Mouse (Mus musculus) neural tube, embryonic 14.5 days (tissue): Measurements from ENCODE around the gene Jazf1. TPM values are rescaled to one million over a fixed set of nuclear protein-coding genes. Genes with fewer than 3 reads are reported as not detected.

Experiments used
- ATAC-seq: fragments of 200-750 bp; cut with Nextera tagmentation; 2 replicates; pipeline ENCODE4 v1.8.0; 2017; ENCODE audit warnings: low read depth, mild to moderate bottlenecking, moderate TSS enrichment, moderate library complexity
- H3K27ac ChIP-seq: fragments of 300-500 bp; sonication (generic); 2 replicates; pipeline ENCODE4 v1.5.1; 2014; ENCODE audit warnings: low read depth, mild to moderate bottlenecking, control low read depth, low read length, moderate library complexity, mixed read lengths
- H3K27me3 ChIP-seq: fragments of 300-500 bp; sonication (generic); 2 replicates; pipeline ENCODE4 v1.6.1; 2014; ENCODE audit warnings: low read length; ENCODE audit not compliant: control insufficient read depth, insufficient read depth
- H3K36me3 ChIP-seq: fragments of 300-500 bp; sonication (generic); 2 replicates; pipeline ENCODE4 v1.6.1; 2014; ENCODE audit warnings: low read length, mixed read lengths; ENCODE audit not compliant: control insufficient read depth, insufficient read depth
- H3K4me1 ChIP-seq: fragments of 300-500 bp; sonication (generic); 2 replicates; pipeline ENCODE4 v1.6.1; 2014; ENCODE audit warnings: low read length; ENCODE audit not compliant: control insufficient read depth, insufficient read depth
- H3K4me2 ChIP-seq: fragments of 300-500 bp; sonication (generic); 2 replicates; pipeline ENCODE4 v1.6.1; 2014; ENCODE audit warnings: mild to moderate bottlenecking, low read depth, low read length, control low read depth
- H3K4me3 ChIP-seq: fragments of 300-500 bp; sonication (generic); 2 replicates; pipeline ENCODE4 v1.5.1; 2014; ENCODE audit warnings: low read depth, low read length, control low read depth, mixed read lengths
- H3K9ac ChIP-seq: fragments of 300-500 bp; sonication (generic); replicated peaks from 2 replicates; pipeline ENCODE4 v1.6.1; 2014; ENCODE audit warnings: low read depth, mild to moderate bottlenecking, control low read depth, low read length, mixed read lengths
- H3K9me3 ChIP-seq: fragments of 300-500 bp; sonication (generic); 2 replicates; pipeline ENCODE4 v1.6.1; 2016; ENCODE audit warnings: low read length; ENCODE audit not compliant: control insufficient read depth
- WGBS: fragments of 180-500 bp; shearing (Covaris S2); extraction: QIAGEN DNeasy Blood & Tissue Kit; methylation state at CpG from one replicate; pipeline ENCODE4 v1.1.7; 2014; 5-methylcytosine and 5-hydroxymethylcytosine counted together
- polyA plus RNA-seq: library from polyadenylated mRNA; unstranded; fragments of >200 nt; fragmentation: Nextera tagmentation; extraction: Ambion mirVana; gene quantifications from 2 replicates; pipeline ENCODE4 v1.2.1, GENCODE M21; 2014

Gene Jazf1
- polyA plus RNA-seq, 1 experiment from 2014 or later: 64.4 TPM

DNA sequence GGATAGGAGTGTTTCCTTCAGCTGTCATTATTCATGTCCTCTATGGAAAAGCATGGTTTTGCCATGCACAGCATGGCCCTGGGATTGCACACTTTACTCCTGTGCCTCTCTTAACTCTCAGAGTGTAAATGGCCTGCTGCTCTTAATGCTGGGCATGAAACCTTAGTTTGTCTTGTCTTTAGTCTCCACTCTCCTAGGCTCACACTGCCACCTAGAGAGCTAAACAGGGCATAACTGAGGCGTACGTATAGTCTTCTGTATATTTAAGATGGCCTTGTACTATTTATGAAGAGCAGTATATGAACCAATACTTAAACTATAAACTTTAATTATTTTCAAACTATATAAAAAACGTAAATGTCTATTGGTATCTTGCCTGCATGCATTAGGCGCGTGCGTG lies 86.3 kb downstream of the Jazf1 start:
- WGBS: 90% methylated on average over 6 of the region's 6 CpGs
- no peak overlapping the region for H3K4me2 ChIP-seq
- H3K36me3 ChIP-seq: no peaks in the 10 kb centered on the region
- no peaks in the 10 kb centered on the region for H3K9me3 ChIP-seq
- H3K9ac ChIP-seq: no peak overlapping the region
- no peaks in the 10 kb centered on the region for H3K27me3 ChIP-seq
- H3K27ac ChIP-seq: no peak overlapping the region
- no peaks in the 10 kb centered on the region for H3K4me1 ChIP-seq
- no peak overlapping the region for H3K4me3 ChIP-seq
- ATAC-seq: no peak

DNA sequence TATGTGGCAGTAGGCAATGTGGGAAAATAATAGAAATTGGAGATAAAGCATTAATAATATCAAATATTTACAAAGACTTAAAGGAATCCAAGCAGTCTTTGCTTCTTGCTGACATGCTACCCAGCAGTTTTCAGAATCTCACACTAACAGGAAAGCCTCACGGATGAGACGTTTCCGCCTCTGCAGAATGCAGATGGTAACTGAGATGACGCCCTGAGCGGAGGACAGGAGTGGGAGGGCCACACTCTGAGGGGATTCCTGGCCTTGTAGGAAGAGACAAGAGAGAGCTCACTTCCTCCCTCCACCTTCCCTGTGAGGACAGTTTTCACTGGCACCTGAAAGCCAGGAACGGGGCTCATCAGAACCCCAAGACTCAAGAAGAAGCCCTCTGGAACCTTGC lies 88.9 kb downstream of the Jazf1 start:
- Histone ChIP-seq H3K4me1 (no peaks in the 10 kb centered on the region), H3K4me3 (no peak overlapping the region), H3K4me2 (no peak overlapping the region), H3K27me3 (no peaks in the 10 kb centered on the region), H3K27ac (no peak overlapping the region), H3K9me3 (no peaks in the 10 kb centered on the region), H3K9ac (no peak overlapping the region), H3K36me3 (no peaks in the 10 kb centered on the region)
- WGBS: 91% methylated on average over 6 of the region's 6 CpGs
- ATAC-seq: no peak

DNA sequence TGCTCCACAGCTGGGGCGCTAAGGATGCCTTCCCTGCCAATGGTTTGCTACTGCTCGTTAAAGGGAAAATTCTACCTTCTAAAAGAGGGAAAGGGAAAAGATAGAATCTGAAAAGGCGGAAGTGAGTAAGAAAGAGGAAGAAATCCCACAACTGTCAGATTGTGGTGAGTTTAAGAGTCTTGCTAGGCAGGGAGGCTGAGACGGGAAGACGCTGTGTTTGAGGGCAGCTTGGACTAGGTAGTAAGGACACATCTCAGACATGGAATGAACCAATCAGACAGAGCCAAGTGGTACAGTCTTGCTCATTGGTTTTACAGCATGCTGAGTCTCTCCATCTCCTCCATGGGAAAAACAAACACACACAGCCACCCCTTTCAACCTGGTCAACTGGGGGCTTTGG lies 95.1 kb downstream of the Jazf1 start:
- Histone ChIP-seq H3K4me1 (no peaks in the 10 kb centered on the region), H3K27me3 (no peaks in the 10 kb centered on the region), H3K27ac (no peak overlapping the region)

GRCm38 (mm10) chr6:52972138-52972537 lies 96.3 kb downstream of the Jazf1 start:
- WGBS: 74% methylated on average over 7 of the region's 7 CpGs
- H3K4me3 ChIP-seq: no peak overlapping the region
- no peaks in the 10 kb centered on the region for H3K27me3 ChIP-seq
- no peaks in the 10 kb centered on the region for H3K36me3 ChIP-seq
- H3K9me3 ChIP-seq: no peaks in the 10 kb centered on the region
- H3K27ac ChIP-seq: no peak overlapping the region
- H3K9ac ChIP-seq: no peak overlapping the region
- ATAC-seq: no peak
- no peak overlapping the region for H3K4me2 ChIP-seq
- no peaks in the 10 kb centered on the region for H3K4me1 ChIP-seq

More for the DNA sequence above, 95.1 kb downstream of the Jazf1 start:
- no peak overlapping the region for H3K9ac ChIP-seq
- H3K4me3 ChIP-seq: no peak overlapping the region
- 95% methylated on average over 5 of the region's 5 CpGs for WGBS
- no peak overlapping the region for H3K4me2 ChIP-seq
- no peak for ATAC-seq
- no peaks in the 10 kb centered on the region for H3K36me3 ChIP-seq
- no peaks in the 10 kb centered on the region for H3K9me3 ChIP-seq

GRCm38 (mm10) chr6:52969717-52970261 lies 98.6 kb downstream of the Jazf1 start:
- H3K27ac ChIP-seq: no peak overlapping the region
- H3K36me3 ChIP-seq: no peaks in the 10 kb centered on the region
- H3K27me3 ChIP-seq: no peaks in the 10 kb centered on the region
- ATAC-seq: no peak
- H3K9me3 ChIP-seq: no peaks in the 10 kb centered on the region
- no peaks in the 10 kb centered on the region for H3K4me1 ChIP-seq
- 95% methylated on average over 2 of the region's 2 CpGs for WGBS
- H3K9ac ChIP-seq: no peak overlapping the region
- no peak overlapping the region for H3K4me2 ChIP-seq
- no peak overlapping the region for H3K4me3 ChIP-seq

GRCm38 (mm10) chr6:52968346-52968891 lies 100.0 kb downstream of the Jazf1 start:
- Histone ChIP-seq H3K9me3 (no peaks in the 10 kb centered on the region), H3K4me2 (no peak overlapping the region), H3K27ac (no peak overlapping the region), H3K4me1 (no peaks in the 10 kb centered on the region), H3K9ac (no peak overlapping the region), H3K27me3 (no peaks in the 10 kb centered on the region), H3K4me3 (no peak overlapping the region), H3K36me3 (no peaks in the 10 kb centered on the region)
- 77% methylated on average over 12 of the region's 12 CpGs for WGBS
- no peak for ATAC-seq

DNA sequence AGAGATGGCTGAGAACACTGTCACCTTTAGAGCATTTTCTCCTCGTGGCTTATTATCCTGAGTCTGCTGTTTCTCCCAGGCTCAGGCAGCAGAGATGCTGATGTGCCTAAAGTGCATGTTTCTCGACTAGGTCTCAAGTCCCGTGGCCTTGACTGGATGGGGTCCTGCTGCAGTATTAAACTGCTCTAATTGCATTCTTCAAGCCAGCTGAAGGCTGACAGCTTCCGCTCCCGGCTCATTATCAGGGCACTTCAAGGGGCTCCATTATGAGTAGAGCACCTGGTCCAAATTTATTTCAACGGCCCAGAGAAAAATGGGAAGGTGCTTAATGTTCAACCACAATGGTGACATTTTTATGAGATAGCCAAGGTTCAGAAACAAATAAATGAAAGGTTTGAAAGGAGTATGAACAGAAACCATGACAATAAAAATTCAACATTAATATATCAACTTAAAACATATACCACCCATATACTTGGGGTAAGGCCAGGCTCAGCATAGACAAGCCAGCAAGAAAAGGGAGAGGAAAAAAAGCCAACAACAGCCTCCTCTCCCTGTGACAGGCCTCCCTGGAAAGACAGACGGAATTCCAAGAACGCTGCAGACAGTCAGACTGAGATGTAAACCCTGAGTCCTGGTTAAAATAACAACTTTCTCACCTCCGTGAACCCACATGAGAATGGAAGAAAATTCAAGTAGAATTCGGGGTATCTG lies 100.7 kb downstream of the Jazf1 start:
- H3K27me3 ChIP-seq: no peaks in the 10 kb centered on the region

GRCm38 (mm10) chr6:52966001-52966400 lies 102.4 kb downstream of the Jazf1 start:
- Histone ChIP-seq H3K27me3 (no peaks in the 10 kb centered on the region), H3K27ac (no peak overlapping the region), H3K36me3 (no peaks in the 10 kb centered on the region), H3K4me2 (no peak overlapping the region), H3K4me3 (no peak overlapping the region), H3K9me3 (no peaks in the 10 kb centered on the region), H3K4me1 (no peaks in the 10 kb centered on the region), H3K9ac (no peak overlapping the region)
- no peak for ATAC-seq
- 72% methylated on average over 4 of the region's 4 CpGs for whole genome bisulfite sequencing

More for the DNA sequence above, 100.7 kb downstream of the Jazf1 start:
- Histone ChIP-seq H3K9me3 (no peaks in the 10 kb centered on the region), H3K4me3 (no peak overlapping the region), H3K4me1 (no peaks in the 10 kb centered on the region), H3K9ac (no peak overlapping the region), H3K4me2 (no peak overlapping the region), H3K36me3 (no peaks in the 10 kb centered on the region), H3K27ac (no peak overlapping the region)
- WGBS: 62% methylated on average over 10 of the region's 10 CpGs
- ATAC-seq: no peak

- Histone ChIP-seq H3K27me3 (no peaks in the 10 kb centered on the region), H3K27ac (no peak overlapping the region), H3K36me3 (no peaks in the 10 kb centered on the region), H3K4me3 (no peak overlapping the region), H3K4me1 (no peaks in the 10 kb centered on the region), H3K4me2 (no peak overlapping the region), H3K9me3 (no peaks in the 10 kb centered on the region), H3K9ac (no peak overlapping the region)
- ATAC-seq: no peak
- 61% methylated on average over 7 of the region's 7 CpGs for WGBS
These were observed 103.1 kb downstream of the Jazf1 start for GRCm38 (mm10) chr6:52965340-52965739.
